Comparison of ENCODE assay signal across 8 mouse cellular contexts in the genomic region with DNA sequence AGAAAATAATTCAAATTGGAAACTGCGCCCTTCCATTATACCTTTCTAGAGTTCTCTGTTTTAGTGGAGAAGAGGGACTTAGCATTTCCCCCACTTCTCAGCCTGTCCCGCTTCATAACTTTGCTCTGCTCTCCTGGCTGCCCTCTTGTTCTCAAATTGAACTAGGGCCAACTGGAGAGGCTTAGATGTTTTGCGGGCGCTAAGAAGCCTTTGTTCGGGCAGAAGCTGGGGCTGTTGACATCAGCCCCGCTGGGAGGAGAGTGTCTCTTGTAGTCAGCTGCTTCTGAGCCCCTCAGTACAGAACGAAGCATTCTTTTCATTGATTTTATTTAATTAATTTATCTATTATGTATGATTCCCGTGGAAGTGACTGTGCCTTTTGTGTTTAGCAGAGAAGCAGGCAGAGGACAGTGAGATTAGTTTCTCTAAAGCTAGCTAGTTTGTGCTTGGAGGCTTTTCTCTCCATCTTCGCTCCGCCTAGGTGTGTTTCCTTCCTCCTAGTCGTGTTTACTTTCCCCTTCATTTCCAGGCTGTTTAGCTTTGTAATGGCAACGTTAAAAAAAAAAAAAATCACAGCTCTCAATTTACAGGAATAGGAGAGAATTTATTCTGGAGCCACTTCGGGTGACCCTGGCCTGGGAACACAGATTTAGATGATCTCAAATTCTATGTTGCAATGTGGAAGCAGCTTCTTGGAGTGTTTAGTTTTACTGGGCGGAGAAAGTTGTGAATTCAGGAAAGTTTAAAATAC. TPM values are rescaled to one million over a fixed set of nuclear protein-coding genes. Genes with fewer than 3 reads are reported as not detected.
DNase-seq lines count a peak whose midpoint lies in the region; ATAC-seq and TF ChIP-seq lines count a peak whose summit lies in the region.

No protein-coding gene starts in this region.

- WGBS in hindbrain, embryonic 11.5 days = 14% methylated on average over 14 of the region's 14 CpGs
- WGBS in limb, embryonic 11.5 days = 17% methylated on average over 14 of the region's 14 CpGs
- WGBS in midbrain, embryonic 16.5 days = 6% methylated on average over 14 of the region's 14 CpGs

- H3K36me3 ChIP-seq in hindbrain, embryonic 11.5 days (ENCODE audit: control insufficient read depth, insufficient read depth, low read length) = no peaks in the 10 kb centered on the region
- no peaks in the 10 kb centered on the region for H3K36me3 ChIP-seq in limb, embryonic 11.5 days (ENCODE audit: control insufficient read depth, insufficient read depth, low read length)
- H3K36me3 ChIP-seq in midbrain, embryonic 16.5 days (ENCODE audit: control insufficient read depth, insufficient read depth, low read length) = no peaks in the 10 kb centered on the region

- no peaks in the 10 kb centered on the region for H3K27me3 ChIP-seq in hindbrain, embryonic 11.5 days (ENCODE audit: control insufficient read depth, insufficient read depth, low read length)
- H3K27me3 ChIP-seq in limb, embryonic 11.5 days (ENCODE audit: control insufficient read depth, insufficient read depth, low read length) = no peaks in the 10 kb centered on the region
- H3K27me3 ChIP-seq in midbrain, embryonic 16.5 days (ENCODE audit: control insufficient read depth, insufficient read depth, low read depth, low read length) = no peaks in the 10 kb centered on the region

- DNase-seq in CD4-positive, CD25-positive, alpha-beta regulatory T cell, adult 2 months (ENCODE audit: low read depth, low spot score) = peak; percentile 58
- DNase-seq in NIH3T3 (ENCODE audit: low read depth) = peak; percentile 46
- DNase-seq in hindbrain, embryonic 11.5 days (ENCODE audit: low spot score) = peak; percentile 61
- DNase-seq in limb, embryonic 11.5 days (ENCODE audit: low spot score) = peak; percentile 39
- peak; percentile 58 for DNase-seq in thymus, postnatal 4 days

- H3K4me2 ChIP-seq in hindbrain, embryonic 11.5 days (replicated peaks; ENCODE audit: low read depth, low read length) = peak overlapping the region; percentile 89
- peak overlapping the region; percentile 71 for H3K4me2 ChIP-seq in limb, embryonic 11.5 days (ENCODE audit: low read depth, severe bottlenecking)
- peak overlapping the region; percentile 95 for H3K4me2 ChIP-seq in midbrain, embryonic 16.5 days (ENCODE audit: low read length)

- no peaks in the 10 kb centered on the region for H3K9me3 ChIP-seq in hindbrain, embryonic 11.5 days (ENCODE audit: control insufficient read depth, low read length)
- no peaks in the 10 kb centered on the region for H3K9me3 ChIP-seq in limb, embryonic 11.5 days (ENCODE audit: control insufficient read depth, low read length)
- no peaks in the 10 kb centered on the region for H3K9me3 ChIP-seq in midbrain, embryonic 16.5 days (replicated peaks; ENCODE audit: control insufficient read depth, low read length, poor library complexity, severe bottlenecking)

- no peak for TF ChIP-seq CTCF in embryonic fibroblast, embryonic 13.5 days (IDR thresholded peaks at IDR 0.05; ENCODE audit: borderline replicate concordance, insufficient read depth, low read length)

- peak overlapping the region; percentile 59 for H3K4me3 ChIP-seq in embryonic fibroblast, embryonic 13.5 days (ENCODE audit: insufficient read depth, low read length)
- peak overlapping the region; percentile 83 for H3K4me3 ChIP-seq in hindbrain, embryonic 11.5 days (ENCODE audit: low read depth, low read length)
- peak overlapping the region; percentile 81 for H3K4me3 ChIP-seq in limb, embryonic 11.5 days (ENCODE audit: low read depth, low read length)
- peak overlapping the region; percentile 84 for H3K4me3 ChIP-seq in midbrain, embryonic 16.5 days (ENCODE audit: low read depth, low read length)

- peak overlapping the region; percentile 61 for H3K27ac ChIP-seq in embryonic fibroblast, embryonic 13.5 days (ENCODE audit: insufficient read depth, low read length)
- H3K27ac ChIP-seq in hindbrain, embryonic 11.5 days (ENCODE audit: low read depth, low read length) = peak overlapping the region; percentile 88
- 0 out of 2 replicates have a peak overlapping the region, but pooled peaks have one; percentile 45 for H3K27ac ChIP-seq in limb, embryonic 11.5 days (replicated peaks; ENCODE audit: low read depth, low read length)
- peak overlapping the region; percentile 89 for H3K27ac ChIP-seq in midbrain, embryonic 16.5 days (ENCODE audit: low read length)

- ATAC-seq in CD4-positive, CD25-positive, alpha-beta regulatory T cell, adult 4 months = no peak
- ATAC-seq in hindbrain, embryonic 11.5 days (ENCODE audit: low FRiP score) = peak; percentile 28; the same call in 1 of the 2 replicates
- ATAC-seq in limb, embryonic 11.5 days (ENCODE audit: insufficient number of reproducible peaks, low FRiP score, low TSS enrichment, low read depth) = no peak
- ATAC-seq in midbrain, embryonic 16.5 days = no peak

- TF ChIP-seq POLR2A in embryonic fibroblast, embryonic 13.5 days (IDR thresholded peaks at IDR 0.05; ENCODE audit: low read depth, low read length) = no peak

- peak overlapping the region; percentile 94 for H3K9ac ChIP-seq in hindbrain, embryonic 11.5 days (ENCODE audit: low read depth, low read length)
- peak overlapping the region; percentile 98 for H3K9ac ChIP-seq in limb, embryonic 11.5 days (ENCODE audit: low read length)
- peak overlapping the region; percentile 93 for H3K9ac ChIP-seq in midbrain, embryonic 16.5 days (ENCODE audit: low read depth, low read length)

- peaks cover 7% of the 10 kb centered on the region for H3K4me1 ChIP-seq in embryonic fibroblast, embryonic 13.5 days (ENCODE audit: control insufficient read depth, insufficient read depth, low read length)
- peaks cover 3% of the 10 kb centered on the region; the same call in 1 of the 2 replicates for H3K4me1 ChIP-seq in hindbrain, embryonic 11.5 days (replicated peaks; ENCODE audit: control insufficient read depth, insufficient read depth, low read length)
- H3K4me1 ChIP-seq in limb, embryonic 11.5 days (ENCODE audit: control insufficient read depth, insufficient read depth, low read length) = peaks cover 13% of the 10 kb centered on the region; the same call in 1 of the 2 replicates
- peaks cover 31% of the 10 kb centered on the region for H3K4me1 ChIP-seq in midbrain, embryonic 16.5 days (ENCODE audit: control insufficient read depth, insufficient read depth, low read length)

RNA-seq across cellular contexts. Expression of a gene that starts 2.2 kb away (rescaled TPM):
- polyA plus RNA-seq in CD4-positive, CD25-positive, alpha-beta regulatory T cell, adult 4 months (2017; shearing (Covaris generic)) = 10 to 100 TPM; 70.1 to 99.5 TPM
- 7.4 and 10.3 TPM in 2 replicates for polyA plus RNA-seq in embryonic fibroblast, embryonic 13.5 days (2011; ENCODE audit: insufficient read length, low read depth, missing spikeins)
- 32.7 and 34.1 TPM in 2 replicates for polyA plus RNA-seq in hindbrain, embryonic 11.5 days (2014; fragmentation: Nextera tagmentation; extraction: Ambion mirVana)
- 29.1 and 30.4 TPM in 2 replicates for polyA plus RNA-seq in limb, embryonic 11.5 days (2014; fragmentation: Nextera tagmentation; extraction: Ambion mirVana)
- 19.3 and 28.5 TPM in 2 replicates for polyA plus RNA-seq in midbrain, embryonic 16.5 days (2015; fragmentation: Nextera tagmentation; extraction: Ambion mirVana)
